Mouse (Mus musculus): ENCODE results near the gene Tmem53. TPM values are rescaled to one million over a fixed set of nuclear protein-coding genes. Genes with fewer than 3 reads are reported as not detected.

Gene Tmem53
- total RNA-seq, 1 experiment from 2014 or later = 0.29 TPM

DNA sequence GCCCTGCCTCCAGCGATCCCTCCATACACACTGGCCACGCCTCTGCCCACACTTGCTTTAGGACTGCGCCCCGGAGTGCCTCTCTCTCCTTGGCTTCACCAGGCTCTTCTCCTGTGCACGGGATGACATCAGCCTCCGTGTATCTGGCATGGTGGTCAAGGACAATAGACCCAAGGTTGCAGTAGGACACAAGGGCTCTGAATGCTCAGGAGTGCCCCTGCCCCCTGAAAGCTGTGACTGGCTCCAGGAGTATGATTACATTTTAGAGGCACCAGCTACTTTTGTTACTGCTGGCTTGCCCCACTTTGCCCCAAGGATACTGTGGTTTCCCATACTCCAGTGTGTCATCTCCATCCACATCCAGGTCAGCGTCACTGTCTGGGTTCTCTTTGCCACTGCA is 25.9 kb downstream of the Tmem53 start:
- no peak for ATAC-seq (replicated peaks; ENCODE audit: insufficient number of reproducible peaks, low FRiP score, low TSS enrichment, poor library complexity, severe bottlenecking)

DNA sequence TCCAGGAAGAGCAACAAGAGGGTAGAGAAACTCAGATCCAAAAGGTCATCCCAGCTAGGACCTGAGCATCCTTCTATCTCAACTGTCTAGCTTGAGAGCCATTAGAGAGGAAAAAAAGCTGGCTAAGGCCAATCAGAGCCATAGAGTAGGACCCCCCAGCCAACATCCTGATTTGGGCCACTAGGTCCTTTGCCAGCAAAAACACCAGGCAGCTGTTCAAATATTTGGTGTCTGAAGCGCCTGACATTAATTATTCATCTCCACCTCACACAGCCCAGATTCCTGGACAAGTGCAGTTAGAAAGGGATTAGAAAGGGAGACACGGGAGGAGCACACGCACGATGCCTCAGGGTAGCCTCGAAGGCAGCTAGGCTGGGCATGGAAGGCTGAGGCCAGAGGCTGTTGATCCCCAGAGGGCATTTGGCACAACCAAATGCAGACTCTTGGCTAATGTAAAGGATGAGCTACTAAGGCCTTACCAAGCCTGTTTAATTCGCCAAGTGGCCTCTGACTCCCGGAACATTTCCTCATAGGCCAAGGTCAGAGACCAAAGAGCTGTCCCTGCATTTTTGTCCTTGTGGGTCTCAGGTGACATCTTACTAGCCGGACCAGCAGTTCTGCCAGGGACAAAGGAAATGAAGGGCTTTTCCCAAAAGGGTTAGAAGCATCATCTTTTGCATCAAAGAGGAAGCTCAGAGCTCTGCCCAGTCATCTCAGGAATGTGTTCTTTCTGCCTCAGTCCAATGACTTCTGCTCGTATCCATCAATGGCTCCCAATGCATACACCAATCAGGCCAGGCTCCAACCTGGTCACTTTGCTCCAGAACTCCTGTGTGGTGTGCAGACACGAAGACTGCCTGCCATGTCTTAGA is 26.9 kb downstream of the Tmem53 start:
- ATAC-seq (replicated peaks; ENCODE audit: insufficient number of reproducible peaks, low FRiP score, low TSS enrichment, poor library complexity, severe bottlenecking) = no peak

DNA sequence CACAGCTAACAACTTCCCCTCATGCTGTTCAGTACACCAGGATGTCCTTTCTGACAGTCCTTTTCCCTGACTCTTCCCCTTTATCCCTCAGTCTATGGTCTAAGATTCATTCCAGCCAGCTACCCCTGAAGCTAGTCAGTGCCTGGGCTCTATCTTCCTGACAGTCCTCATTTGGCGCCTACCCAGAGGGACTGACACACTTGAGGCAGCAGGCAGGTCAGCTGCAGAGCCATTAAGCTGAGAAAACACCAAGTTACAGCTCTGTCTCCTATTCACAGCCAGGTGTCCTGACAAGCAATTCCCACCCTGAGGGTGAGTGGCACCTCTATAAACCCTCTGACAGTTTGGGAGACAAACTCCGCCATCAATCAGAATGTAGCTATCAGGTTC is 27.5 kb downstream of the Tmem53 start:
- ATAC-seq (replicated peaks; ENCODE audit: insufficient number of reproducible peaks, low FRiP score, low TSS enrichment, poor library complexity, severe bottlenecking) = no peak

DNA sequence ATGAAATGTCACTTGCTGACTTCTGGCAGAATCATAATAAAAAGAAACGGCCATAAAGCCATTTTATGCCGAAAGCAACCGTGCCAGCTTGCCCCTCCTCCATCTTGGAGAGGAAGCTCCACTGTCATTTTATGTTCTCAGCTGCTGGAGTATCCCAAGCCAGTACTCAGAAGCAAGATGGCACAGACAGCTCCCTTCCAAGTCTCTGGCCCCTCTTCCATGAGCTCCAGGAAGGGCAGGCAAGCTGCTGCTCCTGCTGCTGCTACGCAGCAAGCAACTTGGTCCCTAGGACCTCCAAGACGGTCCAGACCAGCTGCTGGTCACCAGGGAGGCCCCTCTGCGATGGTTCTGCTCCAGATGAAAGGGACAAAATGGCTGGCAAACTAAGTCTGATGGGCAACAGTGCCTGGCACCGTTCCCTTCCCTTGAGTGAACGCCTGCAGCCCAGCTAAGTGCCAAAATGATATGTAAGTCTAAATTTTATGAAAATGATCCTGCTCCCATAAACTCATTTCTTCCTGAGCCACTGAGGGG is 28.7 kb downstream of the Tmem53 start:
- no peak for ATAC-seq (replicated peaks; ENCODE audit: insufficient number of reproducible peaks, low FRiP score, low TSS enrichment, poor library complexity, severe bottlenecking)

DNA sequence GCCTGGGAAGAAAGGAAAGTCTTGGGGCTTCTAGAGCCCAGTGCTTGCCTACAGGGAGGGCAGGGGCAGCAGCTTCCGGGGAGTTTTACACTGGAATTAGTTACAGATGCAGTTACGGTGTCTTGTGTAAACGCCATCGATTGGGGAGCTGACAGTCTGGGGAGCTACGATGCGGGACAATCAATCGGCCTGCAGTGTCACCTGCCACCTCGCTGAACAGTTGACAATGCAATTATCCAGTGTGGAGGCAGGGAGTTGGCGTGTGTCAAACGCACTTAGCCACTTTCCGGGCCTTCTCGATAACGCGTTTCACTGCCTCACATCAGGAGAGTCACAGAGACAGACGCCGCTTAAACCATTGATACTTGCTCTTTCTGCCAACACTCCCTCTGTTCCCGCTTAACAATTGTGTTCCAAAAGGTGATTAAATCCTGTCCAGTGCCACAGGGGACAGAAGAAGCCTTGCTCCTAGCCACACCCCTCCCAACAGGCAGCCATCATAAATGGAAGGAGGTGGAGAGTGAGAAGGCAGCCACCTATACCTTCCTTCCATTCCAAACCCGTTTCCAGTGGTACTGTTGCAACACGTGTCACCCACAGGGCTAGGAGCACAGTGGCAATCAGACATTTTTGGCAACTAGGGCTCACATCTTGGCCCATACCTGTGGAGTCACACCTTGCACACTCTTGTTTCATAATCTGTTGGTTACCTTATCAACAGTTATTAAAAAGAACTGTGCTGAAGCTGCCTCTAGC is 29.5 kb downstream of the Tmem53 start:
- ATAC-seq (replicated peaks; ENCODE audit: insufficient number of reproducible peaks, low FRiP score, low TSS enrichment, poor library complexity, severe bottlenecking) = no peak

DNA sequence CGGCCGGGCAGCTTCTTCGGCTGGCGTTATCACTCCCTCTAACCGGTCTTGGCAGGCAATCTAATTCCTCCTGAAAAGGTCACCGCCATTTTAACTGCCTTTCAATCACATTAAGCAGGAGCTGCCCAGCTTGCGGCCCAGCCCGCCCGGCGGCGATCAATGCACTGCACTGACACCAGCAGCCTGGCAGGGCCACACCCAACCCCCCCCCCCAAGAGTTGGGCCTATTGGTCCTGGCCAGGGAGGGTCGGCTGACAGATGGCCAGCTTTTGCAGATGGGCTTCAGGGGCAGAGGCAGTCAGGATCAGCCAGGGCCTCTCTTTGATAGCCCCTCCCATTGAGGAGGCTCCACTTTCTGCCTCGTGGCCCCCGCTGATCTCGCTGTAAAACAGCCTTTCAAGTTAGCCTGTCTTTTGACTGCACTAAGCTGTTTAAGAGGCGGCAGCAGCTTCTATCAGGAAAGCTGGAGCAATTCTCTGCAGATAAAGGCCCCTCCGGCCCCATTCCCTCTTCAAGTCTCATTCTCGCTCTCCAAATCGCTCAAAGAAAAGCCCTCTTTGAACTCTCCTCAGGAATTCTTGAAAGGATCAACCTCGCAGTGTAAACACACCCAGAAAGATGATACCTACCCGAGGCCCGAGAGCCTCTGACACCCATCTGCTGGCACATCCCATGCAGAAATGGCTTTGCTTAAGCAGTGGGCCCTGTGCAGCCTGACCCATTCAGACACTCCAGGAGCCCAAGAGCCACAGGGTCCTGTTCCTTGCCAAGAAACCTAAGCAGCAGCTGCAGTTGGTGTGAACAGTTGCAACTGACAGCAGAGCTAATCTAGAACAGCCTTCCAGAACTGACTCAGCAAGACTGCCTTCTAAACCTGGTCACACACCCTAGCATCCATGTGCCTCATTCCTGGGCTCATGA is 31.8 kb downstream of the Tmem53 start:
- no peak for ATAC-seq (replicated peaks; ENCODE audit: insufficient number of reproducible peaks, low FRiP score, low TSS enrichment, poor library complexity, severe bottlenecking)

DNA sequence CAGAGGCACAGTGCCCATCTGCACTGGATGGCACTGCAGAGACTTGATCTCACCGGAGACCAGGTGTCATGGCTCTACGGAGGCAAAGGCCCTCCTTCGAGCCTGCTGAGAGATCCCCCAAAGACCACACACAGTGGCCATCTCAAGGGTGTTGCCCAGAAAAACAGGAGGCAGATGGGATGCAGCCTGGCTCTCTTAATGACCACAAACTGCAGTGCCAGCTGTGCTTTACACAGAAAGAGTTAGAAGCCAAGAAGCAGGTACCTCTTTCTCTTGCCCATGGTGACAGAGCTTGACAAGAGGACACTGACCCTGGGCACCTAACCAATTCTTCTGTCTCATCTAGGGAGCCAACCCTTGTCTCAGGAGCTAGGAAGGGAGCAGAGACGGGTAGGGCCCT is 32.6 kb downstream of the Tmem53 start:
- ATAC-seq (replicated peaks; ENCODE audit: insufficient number of reproducible peaks, low FRiP score, low TSS enrichment, poor library complexity, severe bottlenecking) = no peak

DNA sequence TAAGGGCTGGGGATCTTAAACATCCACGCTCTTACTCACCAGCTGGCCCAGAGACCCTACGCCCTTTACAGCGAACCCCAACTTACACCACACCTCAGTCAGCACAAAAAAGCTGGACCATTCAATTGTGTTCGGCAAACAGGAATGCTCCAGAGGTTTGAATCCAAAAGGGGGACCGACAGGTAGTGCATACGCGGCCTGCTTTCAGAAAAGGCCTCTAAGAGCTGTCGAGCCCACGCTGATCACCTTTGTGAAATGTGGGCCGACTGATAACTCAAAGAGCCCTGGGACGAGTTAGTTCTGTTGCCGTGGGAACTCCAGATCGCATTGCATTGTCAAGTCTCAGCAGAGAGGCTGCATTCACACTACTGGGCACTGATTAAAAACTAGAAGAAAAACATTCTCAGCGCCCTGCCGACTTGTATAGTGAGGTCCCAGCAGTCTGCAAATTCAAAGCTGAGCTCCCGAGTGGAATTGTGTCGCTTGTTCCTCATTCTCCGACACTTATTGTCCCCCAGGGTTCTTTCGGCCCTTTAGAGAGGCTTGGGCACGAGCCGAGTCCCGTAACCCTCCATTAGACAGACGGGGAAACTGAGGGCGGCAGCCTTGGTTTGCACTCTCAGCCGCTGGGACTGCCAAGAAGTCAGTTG is 36.7 kb downstream of the Tmem53 start:
- no peak; the same call in 1 of the 2 replicates for ATAC-seq (replicated peaks; ENCODE audit: insufficient number of reproducible peaks, low FRiP score, low TSS enrichment, poor library complexity, severe bottlenecking)

DNA sequence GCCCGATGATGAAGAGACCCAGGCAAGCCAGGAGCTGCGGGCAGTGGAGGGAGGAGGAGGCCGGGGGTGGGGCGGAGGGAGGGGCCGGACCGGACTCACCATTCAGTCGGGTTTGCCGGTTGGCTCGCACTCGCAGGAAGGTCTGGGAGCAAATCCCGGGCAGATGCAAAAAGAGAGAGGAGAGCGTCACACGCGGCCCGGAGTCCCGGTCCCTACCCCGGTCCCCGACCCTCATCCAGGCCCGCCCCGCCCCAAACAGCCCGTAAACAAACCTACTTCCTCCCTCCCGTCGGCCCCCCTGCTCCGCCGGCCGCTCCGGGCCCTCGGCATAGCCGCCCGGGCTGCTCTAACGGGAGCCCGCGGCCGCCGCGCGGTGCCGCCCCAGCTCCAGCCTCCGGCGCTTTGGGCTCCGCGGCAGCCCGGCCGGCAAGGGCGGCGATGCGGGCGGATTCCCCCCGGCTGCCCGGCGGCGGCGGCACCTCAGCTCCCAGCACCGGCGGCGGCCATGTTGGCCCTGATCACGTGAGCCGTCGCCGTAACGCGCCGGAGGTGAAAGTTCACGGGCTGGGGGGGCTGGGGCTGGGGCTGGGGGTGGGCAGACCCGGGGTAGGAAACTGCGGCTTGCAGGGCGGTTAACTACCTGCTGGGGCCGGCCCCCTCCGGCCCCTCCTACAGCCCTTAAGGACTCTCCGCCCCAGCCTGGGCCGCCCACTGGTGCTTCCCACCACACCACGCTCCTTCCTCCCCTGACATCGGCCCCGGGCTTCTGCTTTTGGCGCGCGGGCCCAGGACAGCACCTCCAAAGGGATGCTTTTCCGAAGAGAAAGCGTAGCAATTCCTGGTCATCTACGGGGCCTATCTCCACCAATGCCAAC is 37.4 kb downstream of the Tmem53 start:
- peak; percentile 83 for ATAC-seq (replicated peaks; ENCODE audit: insufficient number of reproducible peaks, low FRiP score, low TSS enrichment, poor library complexity, severe bottlenecking)

DNA sequence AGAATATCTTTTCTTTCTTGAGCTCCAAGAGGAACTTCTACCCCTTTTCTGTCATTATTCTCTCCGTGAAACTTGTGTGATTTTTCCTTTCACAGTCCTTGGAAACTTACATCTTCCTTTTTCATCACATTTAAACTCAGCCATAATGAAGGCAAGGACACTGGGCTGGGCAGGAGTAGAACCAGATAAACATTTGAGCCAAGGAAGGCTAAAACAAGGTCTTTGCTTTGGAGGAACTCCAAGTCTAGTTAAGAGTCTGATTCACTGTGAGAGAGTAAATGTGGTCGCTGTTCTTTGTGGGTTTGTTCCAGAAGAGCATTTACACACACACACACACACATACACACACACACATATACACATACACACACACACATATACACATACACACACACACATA is 39.9 kb downstream of the Tmem53 start:
- no peak for ATAC-seq (replicated peaks; ENCODE audit: insufficient number of reproducible peaks, low FRiP score, low TSS enrichment, poor library complexity, severe bottlenecking)

DNA sequence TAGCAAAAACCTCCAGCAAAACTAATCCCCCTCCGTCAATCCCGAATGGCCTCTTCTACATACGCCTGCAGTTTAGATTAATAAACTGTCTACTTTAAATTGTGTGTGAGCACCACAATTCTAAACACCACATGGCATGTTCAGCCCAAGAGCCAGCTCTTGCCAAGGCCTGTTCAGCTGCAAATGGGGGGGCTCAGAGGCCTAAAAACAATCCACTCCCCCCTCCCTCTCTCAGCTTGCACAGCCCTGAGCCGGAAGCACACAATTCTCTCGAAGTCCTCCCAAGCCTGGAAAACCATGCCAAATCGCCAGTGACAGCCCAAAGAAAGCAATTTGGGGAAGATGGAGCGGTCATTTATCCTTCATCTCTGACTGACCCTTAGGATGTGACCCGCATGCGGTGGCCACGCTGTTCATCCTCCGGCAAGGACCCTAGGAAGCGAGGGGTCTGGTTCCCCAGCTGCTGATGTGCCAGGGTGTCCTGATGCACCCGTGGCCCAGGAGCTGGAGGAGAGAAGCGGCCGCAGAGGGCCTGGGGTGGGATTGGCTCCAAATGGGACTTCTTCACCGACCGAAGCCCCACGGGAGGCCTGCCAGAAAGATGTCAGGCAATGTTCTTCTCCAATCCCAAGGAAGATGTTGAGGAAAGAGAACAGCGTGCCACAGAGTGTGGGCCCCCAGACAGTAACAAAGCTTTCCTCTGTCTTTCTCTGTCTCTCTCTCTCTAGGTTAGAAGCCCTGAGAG is 45.3 kb downstream of the Tmem53 start:
- ATAC-seq (replicated peaks; ENCODE audit: insufficient number of reproducible peaks, low FRiP score, low TSS enrichment, poor library complexity, severe bottlenecking) = no peak

DNA sequence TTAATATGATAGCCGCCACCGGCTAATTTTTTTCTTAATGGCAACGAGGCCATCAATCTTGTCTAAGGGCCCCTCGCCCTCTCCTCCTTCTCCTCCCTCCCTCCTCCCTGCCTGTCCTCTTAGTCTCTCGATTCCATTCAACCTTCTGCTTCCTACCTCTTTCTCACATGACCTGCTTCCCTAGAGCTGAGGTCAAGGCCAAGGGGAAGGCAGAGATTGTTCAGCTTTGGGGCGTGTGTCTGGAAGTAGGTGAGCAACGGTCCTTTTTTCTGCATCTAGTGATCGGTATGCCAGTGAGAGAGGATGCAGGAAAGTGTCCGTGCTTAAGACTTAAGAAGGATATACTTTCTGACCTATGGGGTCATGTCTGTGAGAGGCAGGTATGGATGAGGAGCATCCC is 46.1 kb downstream of the Tmem53 start:
- ATAC-seq (replicated peaks; ENCODE audit: insufficient number of reproducible peaks, low FRiP score, low TSS enrichment, poor library complexity, severe bottlenecking) = no peak

DNA sequence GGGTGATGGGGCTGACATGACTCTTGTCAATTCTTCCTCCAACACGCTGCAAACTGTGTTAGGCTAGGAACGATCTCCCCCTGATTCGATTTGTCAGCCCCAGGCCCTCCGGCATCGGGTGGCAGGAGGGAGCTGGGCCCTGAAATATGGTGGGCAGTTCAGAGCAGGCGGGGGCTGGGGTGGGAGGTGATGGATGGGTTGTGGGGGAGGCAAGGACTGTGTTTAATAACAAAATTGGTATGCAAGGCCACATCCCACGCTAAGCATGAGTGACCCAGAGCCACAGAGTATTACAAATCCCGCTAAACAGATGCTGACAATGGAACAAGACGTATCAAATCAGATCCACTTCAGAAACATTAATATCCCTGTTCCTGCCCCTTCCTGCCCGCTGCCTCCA is 48.2 kb downstream of the Tmem53 start:
- ATAC-seq (replicated peaks; ENCODE audit: insufficient number of reproducible peaks, low FRiP score, low TSS enrichment, poor library complexity, severe bottlenecking) = no peak

DNA sequence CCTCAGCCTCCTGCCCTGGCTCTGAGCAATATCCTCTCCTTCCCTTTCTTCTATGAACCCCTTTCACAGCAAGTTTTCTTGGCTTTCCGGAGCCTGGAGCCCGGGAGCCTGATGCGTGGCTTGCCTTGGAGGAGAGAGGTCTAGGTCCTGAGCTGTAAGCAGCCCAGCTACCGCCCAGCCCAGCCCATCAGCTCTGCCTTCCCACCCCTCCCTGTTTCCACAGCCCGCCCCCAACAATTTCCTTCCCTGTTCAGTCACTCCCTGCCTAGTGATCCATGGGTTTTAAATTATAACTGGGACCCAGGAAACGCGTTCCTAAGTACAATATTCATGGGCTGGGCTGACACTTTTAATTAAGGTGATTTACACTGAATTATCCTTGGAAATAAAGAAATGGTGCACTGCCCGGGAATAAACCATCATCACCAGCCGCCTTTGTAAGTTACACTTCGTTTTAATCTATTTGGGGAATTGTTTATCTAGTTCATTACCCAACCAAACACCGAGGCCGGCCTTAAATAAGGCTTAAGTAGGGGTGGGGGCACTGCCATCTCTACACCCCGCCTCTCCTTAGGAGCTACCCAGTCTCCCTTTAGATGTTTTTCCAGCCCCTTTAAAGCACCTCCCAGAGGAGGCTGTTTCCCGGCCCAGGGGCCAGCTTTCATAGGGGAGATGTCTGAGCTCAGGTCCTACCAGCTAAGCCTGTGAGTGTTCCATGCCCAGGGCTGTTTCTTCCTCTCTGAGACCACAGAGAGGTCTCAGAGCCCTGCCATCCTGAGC is 50.5 kb downstream of the Tmem53 start:
- ATAC-seq (replicated peaks; ENCODE audit: insufficient number of reproducible peaks, low FRiP score, low TSS enrichment, poor library complexity, severe bottlenecking) = no peak

DNA sequence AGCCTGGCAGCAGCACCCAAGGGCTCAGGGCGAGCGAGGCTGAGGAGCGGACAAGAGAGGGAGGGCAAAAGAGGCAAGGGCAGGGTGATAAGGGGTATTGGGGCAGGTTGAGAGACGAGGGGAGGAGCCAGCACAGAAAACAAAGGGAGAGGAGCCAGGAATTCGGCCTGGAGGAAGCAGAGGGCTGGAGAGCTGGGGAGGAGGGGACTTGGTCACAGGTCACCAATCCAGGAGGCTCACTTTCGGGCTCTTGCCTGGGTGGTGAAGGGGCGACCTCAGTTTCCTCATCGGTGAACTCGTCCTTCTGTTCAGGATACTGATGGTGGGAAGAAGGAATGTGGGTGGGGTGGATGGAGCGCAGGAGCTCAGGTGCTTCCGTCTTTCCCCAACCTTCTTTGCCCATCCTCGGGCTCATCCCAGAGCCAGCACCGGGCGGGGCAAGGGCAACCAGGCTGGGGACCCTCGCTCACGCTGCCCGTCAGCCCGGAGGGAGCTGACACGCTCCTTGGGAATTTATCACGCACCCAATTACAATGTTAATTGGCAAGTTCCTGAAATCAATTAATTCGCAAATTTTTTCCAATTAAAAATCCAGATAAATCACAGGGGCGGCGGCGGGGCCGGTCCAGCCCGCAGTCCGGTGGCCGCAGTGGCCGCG is 52.0 kb downstream of the Tmem53 start:
- ATAC-seq (replicated peaks; ENCODE audit: insufficient number of reproducible peaks, low FRiP score, low TSS enrichment, poor library complexity, severe bottlenecking) = no peak

All from monocyte, adult 5-6 weeks (primary cell).